Mouse (Mus musculus): ENCODE measurements around the gene Adgrd1.
"Not testable (repeated sequence)": the region's sequence is repeated elsewhere in the genome, so short reads cannot be mapped to it uniquely, and the experiment has no call there.

Adgrd1 gene

DNA sequence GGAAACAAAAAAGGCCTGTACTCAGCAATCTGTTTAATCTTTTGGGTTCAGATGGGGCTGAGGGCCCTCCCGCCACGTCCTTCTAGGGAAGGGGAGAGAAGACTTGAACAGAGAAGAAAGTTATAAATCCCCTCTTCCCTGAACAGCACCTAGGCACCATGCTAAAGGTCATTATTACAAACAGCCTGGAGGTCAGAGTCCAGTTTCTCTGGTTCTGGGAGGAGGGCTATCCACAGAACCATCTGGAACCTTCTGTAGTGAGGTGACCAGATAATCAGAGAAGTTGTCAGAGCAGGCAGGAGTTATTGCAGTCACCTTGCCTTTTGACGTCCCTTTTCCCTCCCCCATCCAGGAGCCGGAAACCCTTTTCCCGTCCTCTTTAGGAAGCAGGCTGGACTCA, 2.3 kb upstream of the Adgrd1 start:
- no peak for DNase-seq

DNA sequence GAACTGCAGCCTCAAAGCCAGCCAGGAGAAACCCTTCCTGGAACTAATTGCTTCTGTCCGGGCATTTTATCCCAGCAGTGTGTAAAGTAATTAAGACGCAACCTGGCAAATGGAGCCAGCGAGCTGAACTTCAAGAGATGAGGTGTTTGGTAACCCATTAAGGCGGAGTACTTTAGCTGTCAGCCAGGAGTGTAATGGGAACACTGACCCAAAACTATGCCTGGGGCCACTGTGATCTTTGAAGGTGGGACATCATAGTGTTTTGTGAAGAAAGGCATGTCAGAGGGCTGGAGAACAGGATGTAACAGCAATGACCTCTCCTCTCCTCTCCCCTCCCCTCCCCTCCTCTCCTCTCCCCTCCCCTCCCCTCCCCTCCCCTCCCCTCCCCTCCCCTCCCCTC, 7.5 kb downstream of the Adgrd1 start:
- no peak for DNase-seq

DNA sequence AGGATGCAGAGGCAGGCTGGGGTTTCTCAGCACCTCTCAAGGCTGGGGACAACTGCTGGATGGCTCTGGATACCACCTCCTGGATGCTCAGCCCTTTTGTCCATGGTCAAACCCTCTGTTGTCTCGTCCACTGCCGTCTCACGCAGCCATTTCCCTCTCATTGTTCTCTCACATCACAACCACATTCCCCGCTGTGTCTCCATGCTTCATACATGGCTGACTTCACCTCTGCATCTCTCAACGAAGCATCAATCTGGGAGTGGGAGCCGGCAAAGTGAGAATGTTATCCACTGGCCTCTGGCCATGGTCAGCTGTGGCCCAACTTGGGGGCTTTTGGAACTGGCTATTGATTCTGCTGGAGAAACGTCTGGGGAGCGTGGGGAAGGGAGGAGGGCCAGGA, 15.2 kb downstream of the Adgrd1 start:
- no peak for DNase-seq

DNA sequence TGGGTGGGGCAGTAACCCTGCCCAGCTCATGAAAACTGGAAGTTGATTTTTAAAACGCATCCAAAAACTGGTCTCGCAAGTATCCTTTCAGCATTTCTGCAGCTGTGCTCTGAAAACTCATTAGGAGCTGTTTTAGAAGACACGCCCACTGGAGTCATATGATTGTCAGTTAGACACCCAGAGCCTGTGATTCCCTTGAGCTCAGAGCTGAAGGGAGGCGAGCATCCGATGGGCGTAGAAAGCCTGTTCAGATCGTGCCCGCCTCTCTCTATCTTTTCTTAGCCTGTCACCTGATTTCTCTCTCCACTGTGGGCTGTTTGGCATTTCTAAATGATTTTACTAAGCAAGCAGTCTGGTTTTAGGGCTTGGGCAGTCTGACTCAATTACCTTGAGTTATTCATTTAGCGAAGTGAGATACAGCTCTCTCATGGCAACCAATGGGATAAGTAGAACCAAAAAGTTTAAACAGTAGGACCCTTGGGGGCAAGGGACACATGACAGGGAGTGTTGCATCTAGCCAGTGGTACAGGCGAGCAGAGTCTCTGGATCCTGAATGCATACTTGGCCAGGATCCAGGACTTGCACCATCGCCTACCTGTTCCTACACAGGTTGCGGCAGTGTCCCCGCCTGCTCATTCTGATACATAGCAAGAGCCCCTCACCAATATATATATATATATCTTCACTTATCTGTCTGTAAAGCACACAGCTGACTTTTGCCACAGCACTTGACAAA, 17.4 kb downstream of the Adgrd1 start:
- DNase-seq, result no peak

DNA sequence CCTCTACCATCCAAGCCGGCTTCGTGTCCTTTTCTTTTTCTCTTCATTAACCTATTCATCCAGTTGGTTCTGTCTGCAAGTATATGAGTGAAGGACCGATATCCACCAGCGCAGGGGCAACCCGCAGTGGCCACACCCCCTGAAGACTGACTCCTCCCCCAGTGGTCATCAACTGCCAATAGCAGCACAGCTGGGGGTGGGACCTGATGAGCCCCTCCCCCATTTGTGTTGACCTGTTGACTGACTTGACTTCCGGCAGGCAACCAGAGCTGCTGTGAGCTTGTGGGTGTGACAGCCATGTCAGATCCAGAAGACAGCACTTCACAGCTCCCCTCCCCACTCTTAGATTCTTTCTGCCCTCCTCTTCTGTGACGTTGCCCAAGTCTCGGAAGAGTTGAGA, 19.7 kb downstream of the Adgrd1 start:
- DNase-seq, result no peak

DNA sequence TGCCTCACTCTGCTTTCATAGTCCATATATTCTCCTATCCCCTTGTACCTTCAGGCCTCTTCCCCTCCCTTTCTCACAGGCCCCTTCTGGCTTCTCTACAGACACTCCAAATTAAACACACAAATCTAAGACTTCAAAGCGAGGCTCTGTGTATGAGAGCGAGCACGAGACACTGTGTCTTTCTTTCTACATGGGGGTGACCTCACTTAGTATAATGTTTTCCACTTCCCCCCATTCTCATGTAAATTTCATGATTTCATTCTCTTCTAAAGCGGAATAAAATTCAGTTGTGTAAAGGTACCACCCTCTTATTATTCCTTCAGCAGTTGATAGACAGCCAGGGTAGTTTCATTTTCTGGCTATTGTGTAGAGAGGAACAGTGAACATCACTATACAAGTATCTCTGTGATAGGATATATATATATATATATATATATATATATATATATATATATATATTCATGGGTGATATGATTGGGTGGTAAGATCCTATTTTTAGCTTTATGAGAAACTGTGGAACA, 21.1 kb downstream of the Adgrd1 start:
- no peak for DNase-seq

DNA sequence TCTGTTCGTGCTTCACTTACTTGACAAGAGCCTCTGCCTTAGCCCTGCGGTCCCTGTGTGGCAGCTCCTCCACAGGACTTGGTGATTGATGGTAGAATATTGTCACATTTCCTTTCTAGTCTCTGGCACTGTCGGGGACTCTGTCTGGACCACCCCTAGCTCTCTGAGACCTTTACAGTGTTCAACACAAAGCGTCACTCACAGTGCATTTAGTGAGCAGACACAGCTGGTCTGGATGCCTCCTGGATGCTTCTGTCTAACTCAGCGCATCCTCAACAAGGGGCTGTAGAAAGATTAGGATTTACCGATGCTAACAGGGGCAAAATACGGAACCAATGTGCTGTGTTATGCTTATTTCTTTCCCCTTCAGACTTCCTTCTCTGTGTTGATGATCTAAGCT, 22.0 kb downstream of the Adgrd1 start:
- no peak for DNase-seq

DNA sequence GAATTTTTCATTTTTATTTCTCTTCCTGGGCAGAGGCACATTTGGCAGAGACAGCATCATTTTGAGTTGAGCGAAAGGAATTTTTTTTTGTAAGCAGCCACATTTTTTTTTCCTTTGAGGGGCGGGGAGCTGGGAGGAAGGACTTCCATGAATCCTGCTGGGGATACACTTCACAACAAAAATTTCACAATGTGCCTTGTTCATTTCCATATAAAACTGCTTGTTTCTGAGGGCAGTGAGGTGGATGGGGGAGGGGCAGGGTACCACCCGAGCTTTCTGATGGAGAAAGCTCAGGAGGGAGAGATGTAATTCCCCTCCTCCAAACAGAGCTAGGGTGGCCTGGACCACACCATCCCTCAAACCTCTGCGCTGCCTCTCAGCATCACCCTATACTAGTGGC, 22.6 kb downstream of the Adgrd1 start:
- DNase-seq, result no peak

DNA sequence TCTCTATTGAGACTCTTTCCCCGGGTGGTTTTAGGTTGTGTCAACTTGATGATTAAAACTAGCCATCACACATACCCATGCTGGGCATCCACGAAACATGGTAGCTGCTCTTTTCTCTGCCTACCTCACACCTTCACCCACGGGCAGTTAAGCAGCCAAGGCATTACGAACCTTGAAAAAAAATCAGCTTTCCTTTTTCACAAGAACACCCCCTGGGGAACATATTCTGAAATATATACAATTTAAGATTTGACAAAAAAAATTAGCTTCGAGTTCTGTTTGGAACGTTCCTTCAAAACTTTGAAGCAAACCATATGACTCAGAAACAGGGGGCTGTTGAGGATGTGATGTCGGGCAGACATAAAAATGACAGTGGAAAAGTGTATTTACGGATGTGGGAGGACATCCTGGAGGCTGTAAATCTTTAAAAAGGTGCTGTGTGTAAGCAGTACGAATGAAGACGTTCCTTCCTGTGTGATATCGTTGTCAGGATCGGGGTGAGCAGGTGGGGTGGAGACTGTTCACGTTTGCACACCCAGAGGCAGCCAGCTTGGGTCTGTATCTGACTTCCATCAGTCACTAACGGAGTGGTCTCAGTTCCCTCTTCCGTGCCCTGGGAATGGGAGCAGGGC, 25.2 kb downstream of the Adgrd1 start:
- no peak for DNase-seq

DNA sequence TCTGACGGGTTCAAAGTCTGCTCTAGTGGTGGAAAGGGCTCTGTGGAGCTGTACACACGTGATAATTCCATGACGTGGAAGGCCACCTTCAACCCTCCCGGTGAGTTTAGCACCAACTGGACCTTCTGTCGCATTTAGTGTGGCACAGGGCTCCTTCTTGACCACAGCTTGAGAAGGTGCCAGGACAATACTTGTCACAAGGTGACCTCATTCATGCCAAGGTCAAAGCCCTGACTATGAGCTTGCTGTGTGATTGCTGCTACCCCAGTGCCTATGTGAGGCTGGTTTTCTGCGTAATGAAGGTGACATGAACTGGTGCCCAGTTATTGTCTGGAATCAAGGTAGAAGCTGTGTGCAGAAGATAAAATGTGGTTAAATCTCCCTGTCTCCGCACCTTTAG, 25.9 kb downstream of the Adgrd1 start:
- DNase-seq, result no peak

DNA sequence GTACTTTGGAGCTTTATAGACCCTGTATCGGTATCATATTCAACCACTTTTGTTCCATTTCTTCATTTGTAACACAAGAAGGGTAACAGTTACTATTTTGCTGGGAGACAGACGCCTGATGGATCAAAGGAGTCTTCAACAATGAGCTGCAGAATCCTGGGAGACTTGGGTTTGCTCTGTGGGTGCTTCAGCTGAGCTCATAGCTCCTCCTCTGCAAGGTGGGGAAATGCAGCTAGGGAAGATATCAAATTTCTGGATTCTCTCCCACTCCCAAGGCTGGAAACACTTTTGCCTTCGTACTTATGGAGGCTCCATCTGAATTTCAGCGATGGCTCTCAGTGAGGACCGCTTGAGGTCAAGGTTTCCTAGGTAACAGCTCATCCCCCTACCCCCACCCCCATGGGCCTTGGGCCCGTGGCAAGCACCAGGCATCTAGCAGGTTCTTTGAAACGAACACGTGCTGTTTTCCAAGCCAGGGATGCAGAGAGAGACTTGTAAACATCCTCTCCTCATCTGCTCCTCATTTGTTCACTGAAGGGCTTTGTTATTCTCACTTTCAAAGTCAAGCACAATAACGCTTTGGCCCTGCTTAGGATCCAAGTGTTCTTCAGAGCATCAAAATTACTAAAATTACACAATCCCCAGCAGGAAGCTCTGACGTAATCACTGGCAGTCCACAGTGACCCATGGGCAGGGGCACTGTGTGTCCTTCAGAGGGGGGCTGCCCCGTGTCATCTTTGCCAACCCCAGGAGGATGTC, 27.7 kb downstream of the Adgrd1 start:
- DNase-seq, result no peak

DNA sequence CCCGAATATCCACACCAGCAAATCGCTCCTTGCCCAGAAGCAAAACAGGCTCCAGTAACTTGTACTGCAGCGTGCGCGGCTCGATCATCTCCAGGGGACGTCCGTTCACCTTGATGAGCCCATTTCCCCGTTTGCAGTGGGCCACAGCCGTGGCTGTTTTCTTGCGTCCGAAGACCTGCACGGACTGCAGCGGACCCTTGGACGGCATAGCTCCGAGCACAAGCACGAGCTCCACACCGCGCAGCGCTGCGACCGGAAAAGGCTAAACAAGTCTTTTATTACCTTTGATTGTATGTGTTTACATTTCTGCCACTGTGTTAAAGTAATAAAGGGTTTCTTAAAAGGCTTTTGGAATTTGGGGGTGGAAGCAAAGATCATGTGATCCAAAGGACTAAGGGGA, 31.8 kb downstream of the Adgrd1 start:
- DNase-seq, result not testable (repeated sequence)

DNA sequence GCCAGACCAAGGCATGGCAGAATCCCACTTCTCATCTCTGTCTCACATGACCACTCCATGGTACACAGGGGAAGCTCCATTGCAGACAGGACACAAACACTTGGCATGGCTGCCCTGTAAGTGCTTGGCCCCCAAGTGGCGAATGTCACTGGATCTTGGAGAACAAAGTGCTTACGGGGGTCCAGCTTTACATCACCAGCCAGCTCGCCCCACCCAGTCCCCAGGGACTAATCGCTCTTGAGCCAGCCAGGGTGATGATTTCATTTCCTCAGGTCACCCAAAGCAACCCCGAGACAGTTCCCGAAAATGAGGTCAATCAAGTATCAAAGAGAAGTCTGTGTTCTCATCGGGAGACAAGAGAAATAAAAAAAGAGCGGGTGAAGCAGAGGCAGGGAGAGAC, 33.8 kb downstream of the Adgrd1 start:
- no peak for DNase-seq

DNA sequence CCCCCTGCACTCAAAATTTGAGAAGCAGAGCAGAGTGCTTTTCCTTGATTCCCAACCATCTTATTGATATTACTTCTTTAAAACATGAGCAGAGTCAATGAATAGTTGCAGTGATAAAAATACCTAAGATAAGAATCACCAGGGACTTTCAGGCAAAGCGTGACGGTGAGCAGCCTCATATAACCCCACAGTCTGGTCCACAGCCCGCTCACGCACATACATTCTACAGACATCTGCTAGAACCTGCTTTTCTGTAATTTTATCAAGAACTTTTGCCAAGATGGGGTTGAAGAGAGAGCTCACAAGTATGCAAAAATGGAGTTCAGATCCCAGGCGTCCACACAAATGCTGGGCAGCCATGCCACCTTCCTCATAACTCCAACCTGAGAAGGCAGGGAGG, 40.9 kb downstream of the Adgrd1 start:
- no peak for DNase-seq

DNA sequence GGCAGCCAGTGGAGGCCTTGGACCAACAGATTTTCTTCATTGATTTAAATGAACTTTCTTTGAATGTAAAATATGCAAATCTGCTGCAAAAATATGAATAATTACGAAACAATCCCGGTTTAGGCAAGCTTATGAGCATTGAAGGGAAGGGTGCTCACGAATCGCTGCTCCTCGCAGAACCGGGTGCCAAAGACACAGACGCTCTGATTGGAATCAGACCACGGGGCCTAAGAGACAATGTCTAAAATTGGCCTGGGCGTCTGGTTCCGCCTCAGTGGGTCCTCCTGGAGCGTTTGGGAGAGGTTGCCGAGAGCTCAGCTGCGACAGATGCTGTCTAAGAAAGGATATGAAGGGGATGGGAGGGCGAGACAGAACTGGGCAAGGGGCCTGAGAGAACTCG, 42.0 kb downstream of the Adgrd1 start:
- DNase-seq, result no peak

DNA sequence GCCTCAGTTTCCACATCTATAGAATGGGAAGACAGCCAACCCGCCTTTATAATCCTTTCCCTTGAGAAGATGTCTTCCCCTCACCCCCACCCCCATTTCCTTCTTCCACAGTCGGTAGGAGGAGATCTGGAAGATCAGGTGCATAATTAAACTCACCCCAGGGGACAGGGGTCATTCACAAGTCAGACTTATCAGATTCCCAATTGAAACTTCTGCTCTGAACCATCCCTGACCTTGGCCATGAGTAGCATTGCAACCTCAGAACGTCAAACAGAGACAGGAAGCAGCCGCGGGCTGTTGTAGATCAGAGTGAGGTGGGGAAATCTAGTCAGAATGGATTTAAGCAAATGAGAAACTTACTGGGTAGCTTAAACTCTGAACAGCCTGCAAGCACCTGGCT, 46.3 kb downstream of the Adgrd1 start:
- DNase-seq, result no peak

DNA sequence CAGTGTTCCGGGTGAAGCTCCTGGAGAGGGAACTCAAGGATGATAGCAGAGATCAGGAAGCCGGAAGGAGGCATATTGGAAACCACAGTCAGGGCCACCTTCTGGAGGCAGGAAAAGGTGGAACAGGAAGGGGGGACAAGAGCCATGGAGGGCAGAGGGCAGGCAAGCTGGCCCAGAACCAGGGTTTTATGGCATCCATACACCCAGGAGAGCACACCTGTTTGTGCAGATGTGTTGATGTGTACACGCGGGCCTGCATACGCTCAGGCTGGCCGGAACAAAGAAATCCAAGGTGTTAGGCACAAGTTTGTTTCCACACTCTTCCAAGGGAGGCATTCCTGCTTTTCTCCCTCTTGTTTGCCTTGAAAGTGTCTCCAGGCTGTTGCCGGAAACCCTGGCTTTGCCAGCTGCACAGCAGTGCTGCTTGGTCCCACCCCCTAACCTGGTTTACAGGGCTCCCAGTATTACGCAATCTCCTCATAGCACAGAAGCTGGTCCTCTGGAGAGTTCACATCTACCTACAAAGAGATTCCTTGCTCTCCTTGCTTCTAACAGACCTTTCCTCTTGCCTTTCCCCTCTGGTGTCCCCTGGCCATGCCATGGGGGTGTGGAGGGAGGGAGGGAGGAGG, 48.9 kb downstream of the Adgrd1 start:
- no peak for DNase-seq

DNA sequence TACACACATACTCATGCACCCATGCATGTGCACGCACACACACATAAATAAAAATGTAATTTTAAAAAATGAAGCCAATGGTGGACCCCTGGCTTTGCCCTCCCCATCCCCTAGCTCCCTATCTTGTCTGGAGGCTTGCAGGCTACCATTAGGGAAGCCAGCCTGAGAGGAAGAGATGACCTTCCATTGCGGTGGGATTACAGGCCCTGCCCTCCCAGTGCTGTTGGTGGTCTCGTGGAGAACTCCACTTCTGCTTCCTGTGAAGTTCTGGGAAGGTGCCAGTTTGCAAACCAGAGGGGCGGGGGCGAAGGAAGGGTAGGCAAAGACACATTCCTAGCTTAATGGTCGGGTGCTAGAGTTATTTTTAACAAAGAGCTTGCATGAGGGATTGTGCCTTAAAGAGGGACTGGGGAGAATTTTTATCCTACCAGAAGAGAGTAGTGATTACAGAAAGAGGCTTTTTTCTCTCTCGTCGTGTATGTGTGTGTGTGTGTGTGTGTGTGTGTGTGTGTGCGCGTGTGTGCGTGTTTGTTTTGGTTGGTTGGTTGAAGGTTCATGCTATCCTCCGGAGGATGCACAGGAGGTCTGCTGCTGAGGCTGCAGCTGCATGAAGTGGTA, 50.5 kb downstream of the Adgrd1 start:
- no peak for DNase-seq

DNA sequence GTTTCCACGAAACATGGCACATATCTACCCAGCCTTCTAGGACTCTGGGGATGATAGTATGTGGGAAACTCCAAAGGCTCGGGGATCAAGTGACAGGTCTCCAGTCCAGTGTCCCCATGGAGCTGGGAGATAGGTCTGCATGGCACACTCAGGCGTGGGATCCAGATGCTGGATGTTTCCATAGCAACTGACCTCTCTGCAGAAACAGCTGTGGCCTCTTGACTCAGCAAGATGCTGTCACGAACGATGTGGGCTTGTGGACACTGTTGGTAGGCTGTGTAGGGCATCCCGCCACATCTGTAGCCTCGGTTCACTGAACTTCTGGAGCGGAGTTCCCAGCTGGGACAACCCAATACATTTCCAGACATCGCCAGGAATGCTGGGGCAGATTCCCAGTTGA, 51.9 kb downstream of the Adgrd1 start:
- DNase-seq, result no peak

DNA sequence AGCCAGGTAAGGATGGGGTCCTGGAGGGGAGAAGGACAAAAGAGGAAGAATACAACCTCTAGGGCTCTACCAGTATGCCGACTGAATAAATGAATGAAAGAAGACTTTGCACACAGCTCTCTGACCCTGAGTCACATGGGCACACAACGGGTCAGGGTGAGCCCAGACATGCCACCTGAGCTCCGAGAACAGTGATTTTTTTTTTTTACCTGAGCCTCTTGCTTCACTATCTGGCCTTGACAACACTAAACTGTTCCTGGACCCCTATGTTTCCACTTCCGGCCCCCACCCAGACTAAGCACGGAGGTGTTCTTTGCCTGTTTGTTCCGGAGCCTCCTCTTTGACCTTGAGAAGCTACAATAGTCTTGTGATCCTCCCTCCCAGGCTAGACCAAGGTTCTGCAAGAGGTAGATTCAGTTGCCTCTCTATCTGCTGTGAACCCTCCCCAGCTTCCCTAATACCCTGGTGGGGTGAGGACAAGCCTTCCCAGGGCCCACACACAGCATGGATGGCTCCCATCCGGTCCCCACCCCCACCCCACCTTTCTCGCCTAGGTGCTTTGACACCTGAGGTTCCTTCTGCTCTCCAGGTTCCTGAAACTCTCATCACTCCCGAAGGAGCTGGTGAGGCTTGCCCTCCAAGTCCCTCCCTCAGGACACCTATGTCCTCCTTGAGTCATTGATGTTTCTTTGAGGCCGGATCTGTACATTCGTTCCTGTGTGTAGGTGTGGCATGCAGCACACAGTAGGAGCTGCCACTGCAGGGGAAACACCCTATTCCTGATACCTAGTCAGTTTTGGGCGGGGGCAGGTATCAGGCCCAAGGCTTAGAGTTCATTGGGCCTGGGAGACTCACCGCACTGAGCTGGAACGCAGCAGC, 58.7 kb downstream of the Adgrd1 start:
- no peak for DNase-seq

DNA sequence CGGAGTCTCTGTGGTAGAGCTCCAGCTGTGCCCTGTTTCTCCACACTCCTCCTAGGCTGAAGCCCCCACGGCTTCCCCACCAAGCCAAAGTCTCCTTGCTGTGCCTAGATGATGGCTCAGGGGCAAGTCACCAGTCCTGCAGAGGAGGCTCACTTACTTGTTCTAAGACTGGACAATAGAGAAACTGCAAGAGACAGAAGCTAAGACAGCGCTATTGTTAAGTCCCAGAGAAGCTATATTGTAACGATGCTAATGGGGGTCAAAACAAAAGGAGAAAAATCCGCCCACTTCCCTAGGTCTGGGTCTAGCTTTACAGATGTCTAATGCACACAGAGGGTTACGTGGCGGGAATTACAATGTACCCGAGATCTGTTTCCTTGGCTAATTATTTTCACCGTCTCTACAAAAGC, 59.4 kb downstream of the Adgrd1 start:
- DNase-seq, result no peak

Measured in kidney, adult 11 months (tissue).